Mouse (Mus musculus) WW6 (cell line): Measurements from ENCODE around the gene Tmem260.
"Not testable (repeated sequence)": the region's sequence is repeated elsewhere in the genome, so short reads cannot be mapped to it uniquely, and the experiment has no call there.

Experiments used
- DNase-seq: peaks from one replicate; pipeline ENCODE4 v3.0.0-alpha.2; 2013; ENCODE audit warnings: low read depth, low spot score

Gene Tmem260

GRCm38 (mm10) chr14:48445984-48446683 lies at the start of gene Tmem260:
TSS of gene Tmem260 (plus strand) at chr14:48446124.
- DNase-seq: peak; percentile 78

GRCm38 (mm10) chr14:48406086-48406485 lies 39.8 kb upstream of the Tmem260 start:
- no peak for DNase-seq

- DNase-seq: no peak
Measured at GRCm38 (mm10) chr14:48417064-48417463, 28.9 kb upstream of the Tmem260 start.

- DNase-seq: no peak
Measured at GRCm38 (mm10) chr14:48418264-48418663, 27.7 kb upstream of the Tmem260 start.

- no peak for DNase-seq
Measured at GRCm38 (mm10) chr14:48418672-48419071, 27.3 kb upstream of the Tmem260 start.

- no peak for DNase-seq
Measured at GRCm38 (mm10) chr14:48421476-48421875, 24.4 kb upstream of the Tmem260 start.

GRCm38 (mm10) chr14:48421996-48422395 lies 23.9 kb upstream of the Tmem260 start:
- no peak for DNase-seq

GRCm38 (mm10) chr14:48422436-48422835 lies 23.5 kb upstream of the Tmem260 start:
- no peak for DNase-seq

- no peak for DNase-seq
Measured at GRCm38 (mm10) chr14:48422901-48423300, 23.0 kb upstream of the Tmem260 start.

GRCm38 (mm10) chr14:48431978-48432377 lies 13.9 kb upstream of the Tmem260 start:
- DNase-seq: no peak

GRCm38 (mm10) chr14:48443796-48444195 lies 2.1 kb upstream of the Tmem260 start:
- peak; percentile 47 for DNase-seq

GRCm38 (mm10) chr14:48451966-48452407 lies 6.1 kb downstream of the Tmem260 start:
- no peak for DNase-seq

- no peak for DNase-seq
Measured at GRCm38 (mm10) chr14:48453411-48453810, 7.5 kb downstream of the Tmem260 start.

GRCm38 (mm10) chr14:48456305-48457092 lies 10.6 kb downstream of the Tmem260 start:
- DNase-seq: no peak

- no peak for DNase-seq
Measured at GRCm38 (mm10) chr14:48457288-48457938, 11.5 kb downstream of the Tmem260 start.

GRCm38 (mm10) chr14:48458901-48459300 lies 13.0 kb downstream of the Tmem260 start:
- DNase-seq: no peak

- no peak for DNase-seq
Measured at GRCm38 (mm10) chr14:48468339-48468738, 22.4 kb downstream of the Tmem260 start.

- DNase-seq: no peak
Measured at GRCm38 (mm10) chr14:48470742-48471487, 25.0 kb downstream of the Tmem260 start.

- DNase-seq: no peak
Measured at GRCm38 (mm10) chr14:48472179-48472578, 26.3 kb downstream of the Tmem260 start.

GRCm38 (mm10) chr14:48475370-48475769 lies 29.4 kb downstream of the Tmem260 start:
- DNase-seq: no peak

GRCm38 (mm10) chr14:48475834-48476233 lies 29.9 kb downstream of the Tmem260 start:
- DNase-seq: not testable (repeated sequence)

GRCm38 (mm10) chr14:48476278-48476677 lies 30.4 kb downstream of the Tmem260 start:
- DNase-seq: no peak
